Mouse (Mus musculus): ENCODE results near the gene Nsd2. TPM values are rescaled to one million over a fixed set of nuclear protein-coding genes. Genes with fewer than 3 reads are reported as not detected.

Gene Nsd2
- 39.2 TPM for polyA plus RNA-seq (2014; fragmentation: Illumina TruSeq; extraction: RNeasy Lipid Tissue Mini Kit (QIAGEN cat#74804); ENCODE audit: low read depth, low replicate concordance)

GRCm38 (mm10) chr5:33819876-33820732, at the start of gene Nsd2:
Gene Nsd2, plus strand, starts transcription at chr5:33820725.

GRCm38 (mm10) chr5:33782345-33782998, 38.1 kb upstream of the Nsd2 start, which contains the start of gene Letm1:
Gene Letm1, minus strand, starts transcription at chr5:33782817.

GRCm38 (mm10) chr5:33936120-33936707, 115.7 kb downstream of the Nsd2 start, which contains the start of gene Nelfa:
Gene Nelfa, minus strand, starts transcription at chr5:33936413.

Other genes starting within 250 kb of the Nsd2 start
- gene Fam53a, start 191.1 kb upstream of the Nsd2 start, polyA plus RNA-seq (2014; fragmentation: Illumina TruSeq; extraction: RNeasy Lipid Tissue Mini Kit (QIAGEN cat#74804); ENCODE audit: low read depth, low replicate concordance) = 5.1 TPM
- gene Gm9903, start 190.8 kb upstream of the Nsd2 start, polyA plus RNA-seq (2014; fragmentation: Illumina TruSeq; extraction: RNeasy Lipid Tissue Mini Kit (QIAGEN cat#74804); ENCODE audit: low read depth, low replicate concordance) = 0.24 TPM
- 62.6 TPM for gene Slbp, start 168.2 kb upstream of the Nsd2 start, polyA plus RNA-seq (2014; fragmentation: Illumina TruSeq; extraction: RNeasy Lipid Tissue Mini Kit (QIAGEN cat#74804); ENCODE audit: low read depth, low replicate concordance)
- gene Tacc3, start 162.6 kb upstream of the Nsd2 start, polyA plus RNA-seq (2014; fragmentation: Illumina TruSeq; extraction: RNeasy Lipid Tissue Mini Kit (QIAGEN cat#74804); ENCODE audit: low read depth, low replicate concordance) = 6.1 TPM
- gene Tmem129, start 162.3 kb upstream of the Nsd2 start, polyA plus RNA-seq (2014; fragmentation: Illumina TruSeq; extraction: RNeasy Lipid Tissue Mini Kit (QIAGEN cat#74804); ENCODE audit: low read depth, low replicate concordance) = 13.8 TPM
- 3.8 TPM for gene Fgfr3, start 99.1 kb upstream of the Nsd2 start, polyA plus RNA-seq (2014; fragmentation: Illumina TruSeq; extraction: RNeasy Lipid Tissue Mini Kit (QIAGEN cat#74804); ENCODE audit: low read depth, low replicate concordance)
- 17.5 TPM for gene Letm1, start 37.9 kb upstream of the Nsd2 start, polyA plus RNA-seq (2014; fragmentation: Illumina TruSeq; extraction: RNeasy Lipid Tissue Mini Kit (QIAGEN cat#74804); ENCODE audit: low read depth, low replicate concordance)
- gene Nelfa, start 115.7 kb downstream of the Nsd2 start, polyA plus RNA-seq (2014; fragmentation: Illumina TruSeq; extraction: RNeasy Lipid Tissue Mini Kit (QIAGEN cat#74804); ENCODE audit: low read depth, low replicate concordance) = 2.2 TPM
- not detected for gene Gm1673, start 162.7 kb downstream of the Nsd2 start, polyA plus RNA-seq (2014; fragmentation: Illumina TruSeq; extraction: RNeasy Lipid Tissue Mini Kit (QIAGEN cat#74804); ENCODE audit: low read depth, low replicate concordance)
- gene Nat8l, start 175.3 kb downstream of the Nsd2 start, polyA plus RNA-seq (2014; fragmentation: Illumina TruSeq; extraction: RNeasy Lipid Tissue Mini Kit (QIAGEN cat#74804); ENCODE audit: low read depth, low replicate concordance) = not detected